Mouse (Mus musculus) embryonic facial prominence, embryonic 14.5 days (tissue): Measurements from ENCODE around the gene Dcaf4. TPM values are rescaled to one million over a fixed set of nuclear protein-coding genes. Genes with fewer than 3 reads are reported as not detected.

ENCODE experiments used
- ATAC-seq: fragments of 200-750 bp; cut with Nextera tagmentation; 2 replicates; pipeline ENCODE4 v1.8.0; 2017; ENCODE audit warnings: low read depth, moderate number of reproducible peaks, moderate TSS enrichment
- DNase-seq: peaks from one replicate; pipeline ENCODE4 v3.0.0-alpha.2; 2015; ENCODE audit warnings: low spot score
- H3K27ac ChIP-seq: fragments of 300-500 bp; sonication (generic); replicated peaks from 2 replicates; pipeline ENCODE4 v1.5.1; 2014; ENCODE audit warnings: low read depth, mild to moderate bottlenecking, low read length, moderate library complexity
- H3K27me3 ChIP-seq: fragments of 300-500 bp; sonication (generic); replicated peaks from 2 replicates; pipeline ENCODE4 v1.6.1; 2014; ENCODE audit warnings: low read length; ENCODE audit not compliant: control insufficient read depth, insufficient read depth
- H3K36me3 ChIP-seq: fragments of 300-500 bp; sonication (generic); 2 replicates; pipeline ENCODE4 v1.6.1; 2014; ENCODE audit warnings: low read length, mixed read lengths; ENCODE audit not compliant: control insufficient read depth, insufficient read depth
- H3K4me1 ChIP-seq: fragments of 300-500 bp; sonication (generic); 2 replicates; pipeline ENCODE4 v1.6.1; 2014; ENCODE audit warnings: antibody characterized with exemption, low read length; ENCODE audit not compliant: control insufficient read depth, insufficient read depth
- H3K4me2 ChIP-seq: fragments of 300-500 bp; sonication (generic); 2 replicates; pipeline ENCODE4 v1.6.1; 2014; ENCODE audit warnings: low read depth, mild to moderate bottlenecking, low read length, moderate library complexity, mixed read lengths
- H3K4me3 ChIP-seq: fragments of 300-500 bp; sonication (generic); 2 replicates; pipeline ENCODE4 v1.5.1; 2014; ENCODE audit warnings: low read depth, mild to moderate bottlenecking, low read length
- H3K9ac ChIP-seq: fragments of 300-500 bp; sonication (generic); 2 replicates; pipeline ENCODE4 v1.6.1; 2014; ENCODE audit warnings: low read depth, mild to moderate bottlenecking, low read length, moderate library complexity, mixed read lengths
- H3K9me3 ChIP-seq: fragments of 300-500 bp; sonication (generic); 2 replicates; pipeline ENCODE4 v1.6.1; 2016; ENCODE audit warnings: low read length; ENCODE audit not compliant: control insufficient read depth
- WGBS: fragments of 180-500 bp; shearing (Covaris S2); extraction: QIAGEN DNeasy Blood & Tissue Kit; methylation state at CpG from one replicate; pipeline ENCODE4 v1.1.7; 2014; 5-methylcytosine and 5-hydroxymethylcytosine counted together
- polyA plus RNA-seq: library from polyadenylated mRNA; unstranded; fragments of >200 nt; fragmentation: Nextera tagmentation; extraction: Ambion mirVana; gene quantifications from 2 replicates; pipeline ENCODE4 v1.2.1, GENCODE M21; 2014

Dcaf4 gene
- polyA plus RNA-seq, 1 experiment from 2014 or later, result 32.8 TPM

- Histone ChIP-seq H3K4me1 (peaks cover 20% of the 10 kb centered on the region), H3K4me2 (no peak overlapping the region), H3K36me3 (no peaks in the 10 kb centered on the region), H3K9me3 (no peaks in the 10 kb centered on the region), H3K27ac (no peak overlapping the region), H3K27me3 (peaks cover 27% of the 10 kb centered on the region), H3K9ac (no peak overlapping the region), H3K4me3 (no peak overlapping the region)
- WGBS, result 67% methylated on average over 5 of the region's 5 CpGs
- no peak for DNase-seq
- ATAC-seq, result no peak
Observed at GRCm38 (mm10) chr12:83483653-83484052, 36.6 kb upstream of the Dcaf4 start.

GRCm38 (mm10) chr12:83484855-83485745, 35.2 kb upstream of the Dcaf4 start:
- Histone ChIP-seq H3K4me2 (peak overlapping the region; percentile 100), H3K9me3 (no peaks in the 10 kb centered on the region), H3K4me1 (peaks cover 22% of the 10 kb centered on the region), H3K27ac (no peak overlapping the region), H3K36me3 (no peaks in the 10 kb centered on the region), H3K27me3 (peaks cover 36% of the 10 kb centered on the region), H3K4me3 (peak overlapping the region; percentile 68), H3K9ac (peak overlapping the region; percentile 68; the same call in 1 of the 2 replicates)
- ATAC-seq, result no peak
- WGBS, result 1% methylated on average over 24 of the region's 24 CpGs
- peak; percentile 42 for DNase-seq

- Histone ChIP-seq H3K9me3 (peaks cover 2% of the 10 kb centered on the region; the same call in 1 of the 2 replicates), H3K4me1 (peaks cover 22% of the 10 kb centered on the region), H3K36me3 (no peaks in the 10 kb centered on the region), H3K4me2 (peak overlapping the region; percentile 100), H3K9ac (peak overlapping the region; percentile 68), H3K27me3 (peaks cover 36% of the 10 kb centered on the region), H3K27ac (no peak overlapping the region), H3K4me3 (peak overlapping the region; percentile 68)
- DNase-seq (peak; percentile 42), ATAC-seq (no peak)
- under 1% methylated on average over 48 of the region's 53 CpGs for WGBS
Observed at GRCm38 (mm10) chr12:83485911-83486670, 34.2 kb upstream of the Dcaf4 start.

- Histone ChIP-seq H3K9ac (peak overlapping the region; percentile 68), H3K9me3 (peaks cover 8% of the 10 kb centered on the region), H3K4me1 (peaks cover 22% of the 10 kb centered on the region), H3K4me3 (peak overlapping the region; percentile 68), H3K4me2 (peak overlapping the region; percentile 100), H3K36me3 (no peaks in the 10 kb centered on the region), H3K27me3 (peaks cover 36% of the 10 kb centered on the region), H3K27ac (peak overlapping the region; percentile 48; the same call in 1 of the 2 replicates)
- ATAC-seq (peak; percentile 56), DNase-seq (peak; percentile 53)
- under 1% methylated on average over 45 of the region's 73 CpGs for WGBS
Observed at GRCm38 (mm10) chr12:83486671-83487461, 33.4 kb upstream of the Dcaf4 start.

- peaks cover 8% of the 10 kb centered on the region for H3K9me3 ChIP-seq
- peak; percentile 96 for DNase-seq
- peak; percentile 96 for ATAC-seq
Observed at GRCm38 (mm10) chr12:83487476-83487991, 32.7 kb upstream of the Dcaf4 start, which contains the start of gene Dpf3. Gene Dpf3 (minus strand): TSS chr12:83487716.

GRCm38 (mm10) chr12:83488211-83488941, 31.9 kb upstream of the Dcaf4 start:
- Histone ChIP-seq H3K4me2 (peak overlapping the region; percentile 100), H3K27ac (no peak overlapping the region), H3K9ac (peak overlapping the region; percentile 34; the same call in 1 of the 2 replicates), H3K27me3 (peaks cover 36% of the 10 kb centered on the region), H3K4me1 (peaks cover 22% of the 10 kb centered on the region), H3K9me3 (peaks cover 8% of the 10 kb centered on the region), H3K36me3 (no peaks in the 10 kb centered on the region), H3K4me3 (peak overlapping the region; percentile 68)
- WGBS, result under 1% methylated on average over 29 of the region's 29 CpGs
- ATAC-seq (no peak), DNase-seq (no peak)

More at GRCm38 (mm10) chr12:83487476-83487991, 32.7 kb upstream of the Dcaf4 start, which contains the start of gene Dpf3:
- H3K27ac ChIP-seq, result peak within 1 kb of the TSS; percentile 48; the same call in 1 of the 2 replicates
- WGBS, result 0% methylated on average over 31 of the region's 31 CpGs
- H3K4me2 ChIP-seq, result peak within 1 kb of the TSS; percentile 100
- H3K9ac ChIP-seq, result peak within 1 kb of the TSS; percentile 68
- H3K4me1 ChIP-seq, result peaks cover 22% of the 10 kb centered on the region
- H3K4me3 ChIP-seq, result peak within 1 kb of the TSS; percentile 68
- no peaks in the 10 kb centered on the region for H3K36me3 ChIP-seq
- peaks cover 36% of the 10 kb centered on the region for H3K27me3 ChIP-seq

GRCm38 (mm10) chr12:83489748-83490147, 30.5 kb upstream of the Dcaf4 start:
- no peaks in the 10 kb centered on the region for H3K36me3 ChIP-seq
- no peak overlapping the region for H3K27ac ChIP-seq
- peaks cover 22% of the 10 kb centered on the region for H3K4me1 ChIP-seq
- H3K27me3 ChIP-seq, result peaks cover 27% of the 10 kb centered on the region
- H3K9me3 ChIP-seq, result peaks cover 8% of the 10 kb centered on the region
- no peak overlapping the region for H3K4me3 ChIP-seq
- DNase-seq, result no peak
- H3K9ac ChIP-seq, result no peak overlapping the region
- WGBS, result 33% methylated on average over 2 of the region's 2 CpGs
- H3K4me2 ChIP-seq, result no peak overlapping the region
- ATAC-seq, result no peak
